Mouse (Mus musculus) midbrain, embryonic 15.5 days (tissue): ENCODE results near the gene Gm3147. TPM values are rescaled to one million over a fixed set of nuclear protein-coding genes. Genes with fewer than 3 reads are reported as not detected.
"Not testable (repeated sequence)": the region's sequence is repeated elsewhere in the genome, so short reads cannot be mapped to it uniquely, and the experiment has no call there.

ENCODE experiments used
- ATAC-seq: fragments of 200-750 bp; cut with Nextera tagmentation; replicated peaks from 2 replicates; pipeline ENCODE4 v1.8.0; 2017; ENCODE audit warnings: moderate TSS enrichment
- H3K27ac ChIP-seq: fragments of 300-500 bp; sonication (generic); 2 replicates; pipeline ENCODE4 v1.5.1; 2015; ENCODE audit warnings: mild to moderate bottlenecking, inconsistent platforms
- H3K27me3 ChIP-seq: fragments of 300-500 bp; sonication (generic); replicated peaks from 2 replicates; pipeline ENCODE4 v1.6.1; 2015; ENCODE audit warnings: inconsistent platforms
- H3K36me3 ChIP-seq: fragments of 300-500 bp; sonication (generic); replicated peaks from 2 replicates; pipeline ENCODE4 v1.6.1; 2015; ENCODE audit warnings: inconsistent platforms
- H3K4me1 ChIP-seq: fragments of 300-500 bp; sonication (generic); 2 replicates; pipeline ENCODE4 v1.6.1; 2015; ENCODE audit warnings: inconsistent platforms
- H3K4me2 ChIP-seq: fragments of 300-500 bp; sonication (generic); 2 replicates; pipeline ENCODE4 v1.6.1; 2015; ENCODE audit warnings: inconsistent platforms, mild to moderate bottlenecking, moderate library complexity
- H3K4me3 ChIP-seq: fragments of 300-500 bp; sonication (generic); 2 replicates; pipeline ENCODE4 v1.5.1; 2015; ENCODE audit warnings: mild to moderate bottlenecking, inconsistent platforms
- H3K9ac ChIP-seq: fragments of 300-500 bp; sonication (generic); 2 replicates; pipeline ENCODE4 v1.6.1; 2015; ENCODE audit warnings: mild to moderate bottlenecking, inconsistent platforms
- H3K9me3 ChIP-seq: fragments of 300-500 bp; sonication (generic); 2 replicates; pipeline ENCODE4 v1.6.1; 2016; ENCODE audit warnings: inconsistent platforms
- WGBS: fragments of 180-500 bp; shearing (Covaris S2); methylation state at CpG from one replicate; pipeline ENCODE4 v1.1.7; 2015; ENCODE audit warnings: mixed read lengths; 5-methylcytosine and 5-hydroxymethylcytosine counted together
- polyA plus RNA-seq: library from polyadenylated mRNA; unstranded; fragments of >200 nt; fragmentation: Nextera tagmentation; extraction: Ambion mirVana; gene quantifications from 2 replicates; pipeline ENCODE4 v1.2.1, GENCODE M21; 2015

The Gm3147 gene
- not detected in 2 replicates for polyA plus RNA-seq

DNA sequence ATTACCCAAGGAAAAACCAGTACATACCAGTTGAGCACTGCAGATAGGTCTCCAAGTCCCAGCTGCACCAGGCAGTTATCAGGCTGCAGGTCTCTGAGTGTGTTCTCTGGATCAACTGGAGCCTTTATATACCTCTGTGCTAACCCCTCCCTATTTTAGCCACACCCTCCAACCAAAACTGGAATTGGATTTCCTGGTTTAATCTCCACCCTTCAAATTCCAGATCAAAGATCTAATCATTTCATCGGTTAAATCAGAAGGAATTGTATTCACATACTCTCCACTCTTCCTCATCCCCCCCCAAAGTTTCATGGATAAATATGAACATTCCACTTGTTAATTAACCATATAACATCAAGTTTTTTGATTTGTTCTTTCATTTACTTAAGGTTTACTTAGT lies at the start of gene Gm3147:
TSS of gene Gm3147 (minus strand) at position 101 of the 400 bp plus-strand sequence.
- not testable (repeated sequence) for H3K4me3 ChIP-seq, H3K27me3 ChIP-seq, H3K4me1 ChIP-seq, H3K9me3 ChIP-seq, H3K4me2 ChIP-seq, H3K36me3 ChIP-seq, H3K9ac ChIP-seq, H3K27ac ChIP-seq, ATAC-seq
- WGBS = no CpG with 5 or more reads among the region's 1 CpGs

DNA sequence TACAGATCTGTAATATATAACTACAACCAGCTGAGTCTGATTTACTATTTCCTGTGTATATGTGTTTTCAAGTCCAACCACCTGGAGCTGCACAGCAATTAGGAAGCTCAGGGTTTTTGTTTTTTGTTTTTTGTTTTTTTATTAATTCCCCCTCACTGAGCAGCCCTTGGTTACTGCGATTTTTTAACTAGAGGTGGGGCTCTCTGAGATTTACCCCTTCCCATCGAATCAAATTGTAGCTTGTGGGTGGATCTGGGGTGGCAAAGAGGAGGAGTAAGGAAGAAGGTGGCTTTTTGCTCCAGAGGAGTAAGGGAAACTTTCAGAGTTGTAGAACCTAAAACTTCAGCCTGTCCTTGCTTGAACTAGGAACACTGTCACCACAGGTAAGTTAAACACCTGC lies 31.9 kb upstream of the Gm3147 start, which contains the start of gene Gm6205:
TSS of gene Gm6205 (plus strand) at position 301 of the 400 bp plus-strand sequence.
- not testable (repeated sequence) for H3K36me3 ChIP-seq, H3K4me2 ChIP-seq, H3K27me3 ChIP-seq, H3K9ac ChIP-seq, H3K4me1 ChIP-seq, H3K27ac ChIP-seq, H3K9me3 ChIP-seq, ATAC-seq, H3K4me3 ChIP-seq
- no CpG with 5 or more reads among the region's 2 CpGs for WGBS

- not testable (repeated sequence) for H3K4me1 ChIP-seq, H3K9me3 ChIP-seq, H3K27me3 ChIP-seq, H3K27ac ChIP-seq, H3K4me2 ChIP-seq, H3K36me3 ChIP-seq, ATAC-seq, H3K9ac ChIP-seq, H3K4me3 ChIP-seq
- WGBS = 67% methylated on average over 1 of the region's 2 CpGs
These were observed 7.5 kb upstream of the Gm3147 start, which contains the start of gene Gm6509 for GRCm38 (mm10) chr5:94623679-94624078. Gm6509 (plus strand) TSS chr5:94623979.

Other genes starting within 250 kb of the Gm3147 start
- not detected in 2 replicates for gene Gm7682, start 170.6 kb downstream of the Gm3147 start, polyA plus RNA-seq
- gene Gm3139, start 90.1 kb downstream of the Gm3147 start, polyA plus RNA-seq = not detected in 2 replicates
- gene Gm6509, start 7.6 kb upstream of the Gm3147 start, polyA plus RNA-seq = not detected in 2 replicates
- not detected in 2 replicates for gene Gm6205, start 32.0 kb upstream of the Gm3147 start, polyA plus RNA-seq
- not detected in 2 replicates for gene Gm3183, start 249.1 kb upstream of the Gm3147 start, polyA plus RNA-seq